Mouse (Mus musculus): ENCODE measurements around the gene Eif3i. TPM values are rescaled to one million over a fixed set of nuclear protein-coding genes. Genes with fewer than 3 reads are reported as not detected.

Eif3i gene
- polyA plus RNA-seq, 1 experiment from 2014 or later: 205 TPM

DNA sequence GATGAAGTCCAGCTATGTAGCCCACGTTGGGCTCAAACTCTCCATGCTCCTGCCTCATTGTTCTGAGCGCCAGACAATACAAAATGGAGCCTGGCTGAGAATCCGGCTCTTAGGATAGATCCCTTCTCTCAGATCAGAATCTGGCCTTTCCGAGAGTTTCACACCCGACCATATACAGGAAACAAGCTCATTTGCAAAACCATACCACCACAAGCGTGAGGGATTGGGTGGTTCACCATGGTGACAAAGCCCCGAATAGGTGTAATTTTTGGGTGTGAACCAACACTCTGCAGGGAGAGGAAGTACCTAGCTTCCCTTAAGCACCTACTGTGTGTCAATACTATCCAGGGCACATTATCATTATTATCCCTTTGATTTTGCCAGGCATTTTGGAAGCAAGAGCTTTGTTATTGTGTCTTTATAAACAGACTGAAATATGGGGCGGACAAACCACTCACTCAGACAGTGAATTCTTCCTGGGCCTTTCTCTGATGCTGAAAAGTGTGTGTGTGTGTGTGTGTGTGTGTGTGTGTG, 28.8 kb downstream of the Eif3i start:
- WGBS: 78% methylated on average over 8 of the region's 8 CpGs
- Histone ChIP-seq H3K4me1 (no peaks in the 10 kb centered on the region), H3K4me3 (replicated peaks) (no peak overlapping the region), H3K9ac (replicated peaks) (no peak overlapping the region), H3K36me3 (no peaks in the 10 kb centered on the region), H3K27me3 (replicated peaks) (no peaks in the 10 kb centered on the region), H3K9me3 (replicated peaks) (no peaks in the 10 kb centered on the region), H3K4me2 (no peak overlapping the region), H3K27ac (replicated peaks) (no peak overlapping the region)
- no peak for ATAC-seq (ENCODE audit: low FRiP score)

DNA sequence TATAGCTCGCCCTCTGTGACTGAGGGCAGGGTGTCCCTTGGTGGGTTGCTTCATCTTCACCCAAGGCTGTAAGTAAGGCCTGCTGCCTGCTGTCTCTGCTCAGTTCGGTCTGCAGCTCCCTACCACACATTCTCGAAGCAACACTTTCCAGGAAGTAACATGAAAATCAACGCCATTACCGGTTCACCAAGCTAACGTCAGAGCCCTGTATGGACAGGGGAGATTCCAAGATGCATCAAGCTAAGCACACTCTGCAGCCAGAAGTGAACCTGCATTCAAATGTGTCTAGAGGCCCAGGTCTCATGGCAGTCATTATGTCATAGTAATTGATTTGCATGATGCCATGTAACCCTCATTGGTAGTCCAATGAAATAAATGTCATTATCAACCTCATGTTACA, 30.4 kb downstream of the Eif3i start:
- Histone ChIP-seq H3K27ac (replicated peaks) (no peak overlapping the region), H3K27me3 (replicated peaks) (no peaks in the 10 kb centered on the region), H3K4me2 (no peak overlapping the region), H3K4me3 (replicated peaks) (no peak overlapping the region), H3K4me1 (no peaks in the 10 kb centered on the region), H3K9me3 (replicated peaks) (no peaks in the 10 kb centered on the region), H3K36me3 (no peaks in the 10 kb centered on the region), H3K9ac (replicated peaks) (no peak overlapping the region)
- ATAC-seq (ENCODE audit: low FRiP score): no peak
- WGBS: 91% methylated on average over 6 of the region's 6 CpGs

GRCm38 (mm10) chr4:129568366-129568765, 32.1 kb downstream of the Eif3i start:
- Histone ChIP-seq H3K4me3 (replicated peaks) (no peak overlapping the region), H3K9ac (replicated peaks) (no peak overlapping the region), H3K27ac (replicated peaks) (no peak overlapping the region), H3K4me2 (no peak overlapping the region), H3K36me3 (no peaks in the 10 kb centered on the region), H3K4me1 (no peaks in the 10 kb centered on the region), H3K9me3 (replicated peaks) (no peaks in the 10 kb centered on the region), H3K27me3 (replicated peaks) (no peaks in the 10 kb centered on the region)
- ATAC-seq (ENCODE audit: low FRiP score): no peak
- WGBS: 95% methylated on average over 7 of the region's 7 CpGs

DNA sequence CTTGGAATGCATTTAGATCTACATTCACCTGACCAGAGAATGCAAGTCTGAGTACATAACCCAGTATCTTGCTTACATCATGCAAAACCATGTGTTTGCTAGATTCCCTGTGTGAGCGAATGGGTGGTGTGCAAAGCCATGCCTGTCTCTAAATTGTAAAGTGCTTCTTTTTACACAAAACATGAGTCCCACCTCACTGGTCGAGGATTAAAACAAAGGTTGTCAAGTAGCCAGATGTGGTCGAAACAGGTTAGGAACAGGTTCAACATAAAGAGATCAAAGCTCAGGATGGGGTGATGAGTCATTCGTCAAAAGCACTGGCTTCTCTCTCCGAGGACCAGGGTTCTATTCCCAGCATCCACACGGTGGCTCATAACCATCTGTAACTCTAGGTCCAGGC, 35.3 kb downstream of the Eif3i start:
- no peaks in the 10 kb centered on the region for H3K27me3 ChIP-seq (replicated peaks)
- no peak overlapping the region for H3K4me3 ChIP-seq (replicated peaks)
- H3K4me2 ChIP-seq: no peak overlapping the region
- no peaks in the 10 kb centered on the region for H3K4me1 ChIP-seq
- WGBS: 90% methylated on average over 6 of the region's 6 CpGs
- no peak overlapping the region for H3K9ac ChIP-seq (replicated peaks)
- no peak for ATAC-seq (ENCODE audit: low FRiP score)
- H3K9me3 ChIP-seq (replicated peaks): no peaks in the 10 kb centered on the region
- no peak overlapping the region for H3K27ac ChIP-seq (replicated peaks)
- H3K36me3 ChIP-seq: no peaks in the 10 kb centered on the region

DNA sequence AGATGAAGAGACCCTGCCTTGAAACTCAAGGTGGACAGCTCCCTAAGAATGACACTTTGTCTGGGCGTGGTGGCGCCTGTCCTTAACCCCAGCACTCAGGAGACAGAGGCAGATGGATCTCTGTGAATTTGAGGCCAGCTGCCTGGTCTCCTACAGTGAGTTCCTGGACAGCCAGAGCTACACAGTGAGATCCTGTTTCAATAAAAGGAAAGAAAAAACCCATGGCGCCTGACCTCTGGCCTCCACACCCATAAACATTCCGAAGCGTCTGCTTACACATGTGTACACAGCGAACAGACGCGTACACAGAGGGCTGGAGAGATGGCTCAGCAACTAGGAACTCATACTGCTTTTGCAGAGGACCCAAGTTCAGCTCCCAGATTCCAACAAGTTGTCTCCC, 36.7 kb downstream of the Eif3i start:
- Histone ChIP-seq H3K4me2 (no peak overlapping the region), H3K27me3 (replicated peaks) (no peaks in the 10 kb centered on the region), H3K9me3 (replicated peaks) (no peaks in the 10 kb centered on the region), H3K27ac (replicated peaks) (no peak overlapping the region), H3K36me3 (no peaks in the 10 kb centered on the region), H3K9ac (replicated peaks) (no peak overlapping the region), H3K4me1 (no peaks in the 10 kb centered on the region), H3K4me3 (replicated peaks) (no peak overlapping the region)
- ATAC-seq (ENCODE audit: low FRiP score): no peak
- 37% methylated on average over 8 of the region's 8 CpGs for whole genome bisulfite sequencing

GRCm38 (mm10) chr4:129561184-129561583, 39.3 kb downstream of the Eif3i start:
- H3K4me2 ChIP-seq: no peak overlapping the region
- H3K36me3 ChIP-seq: no peaks in the 10 kb centered on the region
- no peak overlapping the region for H3K27ac ChIP-seq (replicated peaks)
- 92% methylated on average over 5 of the region's 5 CpGs for WGBS
- no peak overlapping the region for H3K9ac ChIP-seq (replicated peaks)
- H3K9me3 ChIP-seq (replicated peaks): no peaks in the 10 kb centered on the region
- peaks cover 4% of the 10 kb centered on the region; the same call in 1 of the 2 replicates for H3K4me1 ChIP-seq
- no peaks in the 10 kb centered on the region for H3K27me3 ChIP-seq (replicated peaks)
- no peak overlapping the region for H3K4me3 ChIP-seq (replicated peaks)
- no peak for ATAC-seq (ENCODE audit: low FRiP score)

- Histone ChIP-seq H3K27me3 (replicated peaks) (no peaks in the 10 kb centered on the region), H3K4me3 (replicated peaks) (no peak overlapping the region), H3K4me1 (peaks cover 20% of the 10 kb centered on the region), H3K4me2 (no peak overlapping the region), H3K27ac (replicated peaks) (no peak overlapping the region), H3K9ac (replicated peaks) (no peak overlapping the region), H3K9me3 (replicated peaks) (no peaks in the 10 kb centered on the region), H3K36me3 (no peaks in the 10 kb centered on the region)
- no peak for ATAC-seq (ENCODE audit: low FRiP score)
- whole genome bisulfite sequencing: 88% methylated on average over 12 of the region's 12 CpGs
These were observed 42.0 kb downstream of the Eif3i start for GRCm38 (mm10) chr4:129558321-129558955.

DNA sequence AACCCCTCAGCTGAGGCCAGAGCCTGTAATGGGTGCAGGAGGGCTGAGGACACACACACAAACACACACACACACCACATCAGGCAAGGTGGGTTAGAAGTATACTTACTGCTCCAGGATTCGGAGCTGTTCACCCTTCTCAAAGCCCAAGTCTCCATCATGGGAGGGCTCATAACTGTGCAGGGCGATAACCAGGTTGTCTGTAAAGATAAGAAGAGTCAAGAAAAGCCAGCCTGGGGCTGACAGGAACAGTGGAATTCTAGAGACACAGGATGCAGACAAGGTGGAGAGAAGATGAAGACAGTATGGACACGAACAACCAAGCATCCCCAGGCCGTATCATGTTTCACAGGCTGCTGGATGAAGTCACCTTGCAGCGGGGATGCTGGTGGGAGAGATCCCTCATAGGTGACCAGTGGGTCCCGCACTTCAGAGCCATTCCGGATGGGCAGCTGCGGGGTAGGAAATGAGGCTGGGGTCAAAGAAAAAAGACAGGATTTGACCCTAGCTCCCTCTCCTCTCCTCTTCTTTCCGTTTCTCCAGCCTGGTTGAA, 43.1 kb downstream of the Eif3i start:
- 84% methylated on average over 9 of the region's 9 CpGs for WGBS
- peak overlapping the region; percentile 84 for H3K27ac ChIP-seq (replicated peaks)
- H3K27me3 ChIP-seq (replicated peaks): no peaks in the 10 kb centered on the region
- H3K9ac ChIP-seq (replicated peaks): no peak overlapping the region
- no peak overlapping the region for H3K4me3 ChIP-seq (replicated peaks)
- H3K4me2 ChIP-seq: peak overlapping the region; percentile 94
- H3K9me3 ChIP-seq (replicated peaks): no peaks in the 10 kb centered on the region
- H3K36me3 ChIP-seq: no peaks in the 10 kb centered on the region
- no peak for ATAC-seq (ENCODE audit: low FRiP score)
- H3K4me1 ChIP-seq: peaks cover 20% of the 10 kb centered on the region

GRCm38 (mm10) chr4:129556532-129557223, 43.8 kb downstream of the Eif3i start:
- Histone ChIP-seq H3K27ac (replicated peaks) (peak overlapping the region; percentile 84), H3K9me3 (replicated peaks) (no peaks in the 10 kb centered on the region), H3K36me3 (no peaks in the 10 kb centered on the region), H3K9ac (replicated peaks) (peak overlapping the region; percentile 55), H3K4me3 (replicated peaks) (peak overlapping the region; percentile 50), H3K4me2 (peak overlapping the region; percentile 94), H3K4me1 (peaks cover 20% of the 10 kb centered on the region), H3K27me3 (replicated peaks) (no peaks in the 10 kb centered on the region)
- peak; percentile 85 for ATAC-seq (ENCODE audit: low FRiP score)
- WGBS: 8% methylated on average over 32 of the region's 33 CpGs

DNA sequence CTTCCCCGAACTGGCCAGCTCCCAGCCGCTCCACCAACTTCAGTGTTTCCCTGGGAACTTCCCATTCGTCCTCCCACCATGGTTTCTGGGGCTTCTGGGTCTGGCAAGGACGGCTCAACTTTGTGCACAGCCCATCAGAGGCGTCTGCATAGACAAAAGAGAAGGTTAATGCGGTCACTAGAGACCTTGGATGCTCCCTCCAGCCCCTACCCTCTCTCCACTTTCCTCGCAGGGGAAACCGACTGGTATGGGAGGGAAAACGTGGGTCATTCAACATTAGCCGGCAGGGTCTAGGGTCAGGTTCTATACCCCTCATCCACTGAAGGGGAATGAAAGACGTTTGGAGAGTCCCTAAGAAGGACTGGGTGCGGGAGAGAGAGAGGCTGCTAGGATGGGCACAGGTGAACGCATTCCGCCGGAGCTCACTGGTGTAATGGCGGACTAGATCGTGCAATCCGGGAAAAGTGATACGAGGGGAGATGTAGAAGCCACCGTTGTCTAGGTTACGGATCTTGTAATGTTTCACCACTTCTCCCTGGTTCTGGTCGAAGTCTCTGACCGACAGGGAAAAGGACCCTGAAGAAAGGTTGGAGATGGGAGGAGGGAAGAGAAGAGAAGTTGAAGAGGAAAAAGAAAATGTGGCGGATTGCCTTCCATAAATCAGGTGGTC, 44.5 kb downstream of the Eif3i start:
- peaks cover 20% of the 10 kb centered on the region for H3K4me1 ChIP-seq
- peak overlapping the region; percentile 50 for H3K4me3 ChIP-seq (replicated peaks)
- peak overlapping the region; percentile 84 for H3K27ac ChIP-seq (replicated peaks)
- H3K27me3 ChIP-seq (replicated peaks): no peaks in the 10 kb centered on the region
- no peaks in the 10 kb centered on the region for H3K36me3 ChIP-seq
- H3K9ac ChIP-seq (replicated peaks): peak overlapping the region; percentile 55
- under 1% methylated on average over 24 of the region's 24 CpGs for WGBS
- H3K9me3 ChIP-seq (replicated peaks): no peaks in the 10 kb centered on the region
- H3K4me2 ChIP-seq: peak overlapping the region; percentile 94
- peak; percentile 84 for ATAC-seq (ENCODE audit: low FRiP score)

DNA sequence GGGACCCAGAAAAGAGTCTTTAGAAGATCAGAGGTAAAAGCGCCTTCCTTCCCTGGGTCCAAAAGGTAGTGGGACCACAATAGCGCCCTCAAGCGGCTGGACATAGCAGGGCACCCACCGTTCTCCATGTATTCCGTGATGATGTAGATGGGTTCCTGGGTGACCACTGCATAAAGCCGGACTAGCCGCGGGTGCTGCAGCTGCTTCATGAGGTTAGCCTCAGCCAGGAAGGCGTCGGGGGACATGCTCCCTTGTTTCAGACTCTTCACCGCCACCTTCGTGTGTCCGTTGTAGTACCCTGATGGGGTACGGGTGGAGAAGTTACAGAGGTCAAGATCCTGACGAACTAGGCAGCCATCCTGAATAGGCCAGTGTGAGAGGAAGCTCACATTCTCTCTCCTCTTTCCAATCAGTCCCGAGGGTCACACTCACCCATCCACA, 45.0 kb downstream of the Eif3i start:
- Histone ChIP-seq H3K4me3 (replicated peaks) (peak overlapping the region; percentile 50), H3K4me1 (peaks cover 20% of the 10 kb centered on the region), H3K36me3 (no peaks in the 10 kb centered on the region), H3K9me3 (replicated peaks) (no peaks in the 10 kb centered on the region), H3K9ac (replicated peaks) (peak overlapping the region; percentile 55), H3K27ac (replicated peaks) (peak overlapping the region; percentile 84), H3K4me2 (peak overlapping the region; percentile 94), H3K27me3 (replicated peaks) (no peaks in the 10 kb centered on the region)
- ATAC-seq (ENCODE audit: low FRiP score): peak; percentile 18
- WGBS: 3% methylated on average over 16 of the region's 16 CpGs
